Mouse (Mus musculus) ES-E14 (cell line): ENCODE measurements around the gene Kat14. TPM values are rescaled to one million over a fixed set of nuclear protein-coding genes. Genes with fewer than 3 reads are reported as not detected.

Experiments used
- DNase-seq: peaks from one replicate; pipeline ENCODE4 v3.0.0-alpha.2; 2013; ENCODE audit warnings: low read depth, low spot score
- H3K27ac ChIP-seq: 2 replicates; pipeline ENCODE4 v1.5.1; 2012; ENCODE audit warnings: low read depth, mild to moderate bottlenecking, low read length, moderate library complexity, mixed read lengths; ENCODE audit not compliant: poor library complexity, insufficient read depth, severe bottlenecking
- H3K36me3 ChIP-seq: 2 replicates; pipeline ENCODE4 v1.6.1; 2012; ENCODE audit warnings: mild to moderate bottlenecking, low read length, moderate library complexity, mixed read lengths; ENCODE audit not compliant: control insufficient read depth, poor library complexity, insufficient read depth, severe bottlenecking
- H3K4me1 ChIP-seq, 2 experiments: fragments of 150-350 bp in 1 of 2; sonication (generic) in 1 of 2; 2 replicates each; pipeline ENCODE4 v1.6.1; 2012; ENCODE audit warnings: low read length in 2 of 2, mild to moderate bottlenecking in 1 of 2, mixed read lengths in 1 of 2; ENCODE audit not compliant: control insufficient read depth in 2 of 2, insufficient read depth in 2 of 2, poor library complexity in 1 of 2
- H3K4me3 ChIP-seq, 2 experiments: fragments of 150-350 bp in 1 of 2; sonication (generic) in 1 of 2; 2 replicates each; pipeline ENCODE4 v1.5.1; 2012; ENCODE audit warnings: low read length in 2 of 2, low read depth in 1 of 2, mild to moderate bottlenecking in 1 of 2, mixed read lengths in 1 of 2; ENCODE audit not compliant: insufficient read depth in 1 of 2, poor library complexity in 1 of 2, severe bottlenecking in 1 of 2
- H3K9ac ChIP-seq: 2 replicates; pipeline ENCODE4 v1.6.1; 2012; ENCODE audit warnings: low read depth, mild to moderate bottlenecking, low read length, mixed read lengths; ENCODE audit not compliant: poor library complexity, insufficient read depth, severe bottlenecking
- H3K9me3 ChIP-seq: fragments of 150-350 bp; sonication (generic); 2 replicates; pipeline ENCODE4 v1.6.1; 2012; ENCODE audit warnings: low read depth, mild to moderate bottlenecking, low read length; ENCODE audit not compliant: control insufficient read depth, insufficient read depth
- CHD2 ChIP-seq: IDR thresholded peaks from 2 replicates; pipeline ENCODE4 v1.6.1; 2014; ENCODE audit warnings: mild to moderate bottlenecking, low read depth, low read length, inconsistent platforms
- HCFC1 ChIP-seq: IDR thresholded peaks from 2 replicates; pipeline ENCODE4 v1.6.1; 2012; ENCODE audit warnings: low read length, inconsistent platforms, borderline replicate concordance; ENCODE audit not compliant: insufficient read depth
- MAFK ChIP-seq: IDR thresholded peaks from 2 replicates; pipeline ENCODE4 v1.6.1; 2014; ENCODE audit warnings: mild to moderate bottlenecking, low read depth, low read length, inconsistent platforms; ENCODE audit not compliant: insufficient read depth
- ZC3H11A ChIP-seq: IDR thresholded peaks from 2 replicates; pipeline ENCODE4 v1.6.1; 2012; ENCODE audit warnings: low read depth, mild to moderate bottlenecking, inconsistent platforms, low read length, borderline replicate concordance
- ZNF384 ChIP-seq: IDR thresholded peaks from 2 replicates; pipeline ENCODE4 v1.6.1; 2012; ENCODE audit warnings: low read depth, low read length, inconsistent platforms
- in situ Hi-C, 2 experiments: fragments of 600-800 bp; cut with MboI; formaldehyde crosslinking; loops; one replicate each; pipeline ENCODE4 v1.15.1; 2025; ENCODE audit warnings: low sequenced_read_pairs in 2 of 2, inconsistent platforms in 1 of 2; ENCODE audit not compliant: unreplicated experiment in 2 of 2
- total RNA-seq: library from RNA; depleted of rRNA; stranded (reverse); fragments of 300-350 nt; gene quantifications from 2 replicates; pipeline ENCODE4 v1.2.3, GENCODE M21; 2012

Gene Kat14
- total RNA-seq, 1 experiment: 37.7 TPM

DNA sequence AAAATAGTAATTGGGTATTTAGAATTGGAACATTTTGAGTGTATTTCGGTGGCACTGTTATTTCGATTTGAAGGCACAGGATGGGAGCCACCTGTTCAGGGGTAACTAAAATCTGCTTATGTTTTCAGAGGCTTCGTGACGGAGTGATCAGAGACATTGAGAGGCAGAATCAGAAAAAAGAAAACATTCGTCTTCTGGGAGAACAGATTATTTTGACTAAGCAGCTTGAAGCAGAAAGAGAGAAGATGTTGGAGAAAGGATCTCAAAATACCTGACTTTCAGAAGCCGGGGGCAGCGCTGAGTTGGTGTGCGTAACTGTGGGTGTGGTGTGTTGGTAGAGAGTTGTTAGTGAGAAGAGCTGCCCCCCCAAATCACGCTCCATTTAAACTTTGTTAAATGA is 4.3 kb downstream of the Kat14 start:
- Histone ChIP-seq H3K9ac (no peak overlapping the region), H3K4me3 (no peak overlapping the region), H3K9me3 (no peaks in the 10 kb centered on the region), H3K4me1 (peaks cover 2 to 5% of the 10 kb centered on the region in 2 experiments; a peak in 3 of 4 replicates), H3K27ac (no peak overlapping the region), H3K36me3 (peaks cover 23% of the 10 kb centered on the region)
- in situ Hi-C loops: no loop called here
- TF ChIP-seq ZNF384 (no peak), MAFK (no peak), ZC3H11A (no peak), HCFC1 (no peak), CHD2 (no peak)
- DNase-seq: no peak

DNA sequence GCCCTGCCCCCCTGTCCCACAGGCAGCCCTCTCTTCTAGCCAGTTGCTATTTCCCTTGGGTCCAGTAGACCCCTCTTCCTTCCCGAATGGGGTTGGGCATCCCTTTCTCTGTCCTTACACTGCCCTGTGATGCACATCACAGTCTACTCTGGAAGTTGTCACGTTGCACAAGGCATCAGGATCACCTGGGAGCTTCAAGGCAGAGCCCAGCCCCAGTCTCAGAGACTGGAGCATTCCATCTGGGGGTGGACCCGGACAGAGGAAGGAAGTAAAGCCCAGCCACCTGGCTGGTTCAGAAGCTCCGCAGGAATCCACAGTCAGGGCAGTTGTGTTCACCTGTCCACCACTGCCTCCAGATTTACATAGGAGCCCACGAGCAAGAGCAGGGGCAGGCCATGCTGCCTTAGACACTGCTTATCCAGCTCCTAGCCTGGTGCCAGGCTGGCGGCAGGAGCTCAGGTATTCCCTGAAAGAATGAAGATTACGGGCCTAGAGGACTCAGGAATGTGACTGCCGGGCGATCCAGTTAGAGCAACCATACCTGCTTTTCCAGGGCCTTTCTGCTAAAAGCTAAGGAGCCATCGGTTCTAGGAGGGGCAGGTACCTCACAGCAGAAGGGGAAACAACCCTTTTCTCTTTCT is 6.4 kb downstream of the Kat14 start:
- Histone ChIP-seq H3K27ac (no peak overlapping the region; the same call in 1 of the 2 replicates), H3K4me3 (peak overlapping the region in 1 of 2 experiments; percentile 26; a peak in 2 of 4 replicates), H3K4me1 (peaks cover under 1 to 5% of the 10 kb centered on the region in 2 experiments; a peak in 3 of 4 replicates), H3K36me3 (peaks cover 27% of the 10 kb centered on the region), H3K9ac (peak overlapping the region; percentile 49; the same call in 1 of the 2 replicates), H3K9me3 (no peaks in the 10 kb centered on the region)
- in situ Hi-C loops: no loop called here
- no peak for TF ChIP-seq ZNF384
- TF ChIP-seq MAFK: no peak
- TF ChIP-seq HCFC1: no peak
- TF ChIP-seq ZC3H11A: no peak
- TF ChIP-seq CHD2: no peak
- DNase-seq: no peak

DNA sequence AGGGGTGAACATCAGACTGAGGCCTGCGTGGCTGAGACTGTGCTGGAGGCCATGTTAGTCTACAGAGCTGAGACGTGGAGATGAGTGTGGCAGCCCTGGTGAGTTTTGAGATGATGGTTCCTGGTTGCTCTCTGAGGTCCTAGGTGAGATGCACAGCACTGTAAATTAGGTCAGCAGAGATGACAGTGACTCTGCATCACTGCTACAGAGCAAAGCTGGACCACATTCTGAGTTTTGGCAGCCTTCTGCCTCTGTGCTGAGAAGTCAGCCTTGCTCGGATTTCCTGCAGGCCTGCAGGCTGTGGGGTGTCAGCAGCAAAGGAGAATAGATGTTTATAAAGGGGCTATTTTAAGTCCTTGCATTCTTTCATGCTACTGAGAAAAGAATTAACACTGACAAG is 12.5 kb downstream of the Kat14 start:
- Histone ChIP-seq H3K4me1 (no peaks in the 10 kb centered on the region), H3K4me3 (no peak overlapping the region), H3K27ac (no peak overlapping the region), H3K9ac (no peak overlapping the region), H3K9me3 (no peaks in the 10 kb centered on the region), H3K36me3 (peaks cover 28% of the 10 kb centered on the region)
- no peak for DNase-seq
- in situ Hi-C loops: no loop called here
- no peak for TF ChIP-seq HCFC1
- TF ChIP-seq ZNF384: no peak

DNA sequence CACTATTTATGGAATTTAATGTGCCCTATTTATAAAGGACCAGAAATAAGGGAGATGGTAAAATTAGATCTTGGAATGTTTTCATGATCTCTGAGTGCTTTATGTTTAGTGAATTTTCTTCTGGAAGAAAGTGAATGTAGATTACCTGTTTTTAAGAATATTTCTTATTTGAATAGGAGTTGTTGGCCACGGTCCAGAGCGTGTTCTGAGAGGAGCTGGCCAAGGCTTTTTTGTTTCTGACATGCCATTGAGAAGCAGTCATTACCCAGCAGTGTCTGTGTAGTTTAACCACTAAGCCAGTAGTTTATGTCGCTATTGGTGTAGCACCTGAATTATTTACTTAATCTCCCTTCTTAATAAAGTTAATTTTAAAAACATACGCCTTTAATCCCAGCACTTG is 13.0 kb downstream of the Kat14 start:
- no peak overlapping the region for H3K9ac ChIP-seq
- no peaks in the 10 kb centered on the region for H3K4me1 ChIP-seq
- DNase-seq: no peak
- TF ChIP-seq HCFC1: no peak
- in situ Hi-C loops: no loop called here
- H3K27ac ChIP-seq: no peak overlapping the region
- no peaks in the 10 kb centered on the region for H3K9me3 ChIP-seq
- H3K36me3 ChIP-seq: peaks cover 27% of the 10 kb centered on the region
- no peak overlapping the region for H3K4me3 ChIP-seq

DNA sequence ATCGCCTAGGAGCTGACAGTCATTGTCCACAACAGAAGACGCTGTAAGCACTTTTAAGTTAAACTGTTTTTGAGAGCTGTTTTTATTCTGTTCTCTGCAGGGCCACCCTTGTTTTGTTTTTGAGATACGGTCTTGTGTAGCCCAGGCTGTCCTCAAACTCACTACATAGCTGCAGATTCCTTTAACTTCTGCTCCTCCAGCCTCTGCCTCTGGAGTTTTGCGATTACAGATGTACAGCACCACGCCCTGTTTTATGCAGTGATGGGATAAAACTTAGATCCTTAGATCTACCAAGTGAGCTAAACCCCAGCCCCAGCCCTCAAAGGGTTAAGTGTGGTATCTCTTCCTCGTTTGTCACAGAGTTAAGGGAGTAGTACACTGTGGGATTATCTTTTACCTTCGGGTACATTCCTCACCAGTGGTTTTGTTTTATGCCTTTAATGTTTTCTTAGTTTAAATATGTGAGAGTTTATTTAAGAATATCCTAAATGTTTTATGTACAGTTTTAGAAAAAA is 13.9 kb downstream of the Kat14 start:
- no peak for DNase-seq
- in situ Hi-C loops: no loop called here
- no peak overlapping the region for H3K27ac ChIP-seq
- no peaks in the 10 kb centered on the region for H3K9me3 ChIP-seq
- peaks cover 26% of the 10 kb centered on the region for H3K36me3 ChIP-seq
- no peak overlapping the region for H3K4me3 ChIP-seq
- no peak overlapping the region for H3K9ac ChIP-seq
- TF ChIP-seq HCFC1 (no peak), ZC3H11A (no peak), CHD2 (no peak), MAFK (no peak), ZNF384 (no peak)
- H3K4me1 ChIP-seq: no peaks in the 10 kb centered on the region
